Mouse (Mus musculus) liver, embryonic 14.5 days (tissue): ENCODE measurements around the gene Aire.
A peak's percentile ranks its signal among the peaks of the same experiment; 100 is the strongest.

Experiments used
- CTCF ChIP-seq: IDR thresholded peaks from 2 replicates; pipeline ENCODE4 v1.5.1; 2016; ENCODE audit warnings: antibody characterized with exemption, low read depth, control low read depth
- EP300 ChIP-seq: IDR thresholded peaks from 2 replicates; pipeline ENCODE4 v1.6.1; 2016; ENCODE audit warnings: antibody characterized with exemption, low read depth

DNA sequence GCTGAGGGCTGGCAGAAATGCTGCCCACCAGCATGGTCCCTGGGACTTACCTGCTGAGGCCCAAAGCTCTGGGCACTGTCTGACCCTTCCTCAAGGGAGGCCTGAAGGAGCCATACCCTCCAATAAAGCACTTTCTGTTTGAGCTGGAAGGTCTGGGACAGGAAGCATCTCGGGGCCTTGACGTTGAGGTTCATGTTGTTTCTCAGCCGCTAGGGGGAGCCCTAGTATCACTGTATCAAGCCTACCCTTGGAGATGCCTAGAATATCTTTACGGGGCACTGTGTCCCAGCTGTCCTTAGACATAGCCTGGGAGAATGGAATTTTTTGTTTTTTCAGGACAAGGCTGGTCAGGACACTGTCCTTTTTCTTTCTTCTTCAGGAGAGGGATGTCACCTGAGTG lies 58.8 kb downstream of the Aire start:
- TF ChIP-seq CTCF (peak; percentile 96), EP300 (no peak)
